Mouse (Mus musculus): ENCODE measurements around the gene Slc5a4a.

GRCm38 (mm10) chr10:76136318-76136717, 10.9 kb upstream of the Slc5a4a start:
- TF ChIP-seq CTCF (conservative IDR thresholded peaks at IDR 0.05; ENCODE audit: low read length): no peak
- no peak for TF ChIP-seq POU5F1 (IDR thresholded peaks at IDR 0.05; ENCODE audit: borderline replicate concordance, low read length)

Measured in E14TG2a.4 (cell line).